Mouse (Mus musculus): ENCODE measurements around the gene Pkp3. TPM values are rescaled to one million over a fixed set of nuclear protein-coding genes. Genes with fewer than 3 reads are reported as not detected.
A peak's percentile ranks its signal among the peaks of the same experiment; 100 is the strongest.

Pkp3 gene
- polyA plus RNA-seq, 1 experiment from 2014 or later, result 3.1 TPM

GRCm38 (mm10) chr7:141060426-141061242, 17.4 kb upstream of the Pkp3 start, which contains the start of gene B4galnt4:
Gene B4galnt4, plus strand, starts transcription at chr7:141061104.
- Histone ChIP-seq H3K4me1 (peaks cover 22% of the 10 kb centered on the region), H3K27me3 (replicated peaks) (no peaks in the 10 kb centered on the region), H3K4me2 (replicated peaks) (peak within 1 kb of the TSS; percentile 91), H3K9me3 (0 out of 2 replicates have a peak, but pooled peaks cover 3% of the 10 kb centered on the region), H3K27ac (peak within 1 kb of the TSS; percentile 68), H3K4me3 (peak within 1 kb of the TSS; percentile 87), H3K9ac (peak within 1 kb of the TSS; percentile 95), H3K36me3 (peaks cover 27% of the 10 kb centered on the region)
- 1% methylated on average over 69 of the region's 72 CpGs for WGBS
- peak; percentile 99 for ATAC-seq (ENCODE audit: low FRiP score, low read depth)

DNA sequence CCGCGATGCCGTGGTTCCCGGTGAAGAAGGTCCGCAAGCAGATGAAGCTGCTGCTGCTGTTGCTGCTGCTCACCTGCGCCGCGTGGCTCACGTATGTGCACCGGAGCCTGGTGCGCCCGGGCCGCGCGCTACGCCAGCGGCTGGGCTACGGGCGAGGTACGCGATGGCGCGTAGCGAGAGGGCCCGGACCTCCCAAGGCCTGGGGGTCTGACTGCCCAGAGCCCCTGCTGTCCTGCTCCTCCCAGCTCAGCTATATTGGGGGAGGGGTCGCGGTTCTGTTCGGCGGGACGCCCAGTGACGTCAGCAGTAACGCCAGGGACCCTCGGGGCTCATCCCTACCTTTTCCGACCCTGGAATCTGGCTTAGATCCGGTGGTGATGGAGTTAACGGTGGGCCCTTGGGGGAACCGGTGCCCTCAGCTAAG, 16.7 kb upstream of the Pkp3 start:
- Histone ChIP-seq H3K27ac (peak overlapping the region; percentile 68), H3K4me1 (peaks cover 22% of the 10 kb centered on the region), H3K9me3 (no peaks in the 10 kb centered on the region), H3K4me3 (peak overlapping the region; percentile 87), H3K36me3 (peaks cover 34% of the 10 kb centered on the region), H3K4me2 (replicated peaks) (peak overlapping the region; percentile 91), H3K27me3 (replicated peaks) (no peaks in the 10 kb centered on the region), H3K9ac (peak overlapping the region; percentile 95)
- WGBS, result under 1% methylated on average over 37 of the region's 37 CpGs
- peak; percentile 64 for ATAC-seq (ENCODE audit: low FRiP score, low read depth)

DNA sequence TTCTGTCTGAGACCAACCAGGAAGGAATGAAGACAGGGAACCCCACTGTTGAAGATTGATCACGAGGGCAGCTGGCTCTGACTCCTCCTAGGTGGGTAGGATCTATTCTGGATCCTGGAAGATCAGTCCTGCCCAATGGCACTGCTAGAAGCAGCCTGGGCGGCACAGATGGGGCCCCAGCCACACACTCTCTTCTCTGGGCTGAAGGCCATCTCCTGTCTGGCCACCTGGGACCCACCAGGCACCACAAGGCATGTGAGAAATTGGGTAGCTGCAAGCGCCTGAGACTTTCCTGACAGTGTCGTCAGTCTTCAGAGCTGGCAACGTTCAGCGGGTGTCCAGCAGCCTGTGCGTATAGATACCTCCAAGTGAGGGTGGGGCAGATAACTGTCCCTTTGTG, 15.5 kb upstream of the Pkp3 start:
- H3K27me3 ChIP-seq (replicated peaks), result no peaks in the 10 kb centered on the region
- WGBS, result 87% methylated on average over 7 of the region's 7 CpGs
- peak overlapping the region; percentile 91 for H3K4me2 ChIP-seq (replicated peaks)
- H3K4me1 ChIP-seq, result peaks cover 22% of the 10 kb centered on the region
- H3K4me3 ChIP-seq, result no peak overlapping the region
- peaks cover 46% of the 10 kb centered on the region for H3K36me3 ChIP-seq
- H3K9ac ChIP-seq, result peak overlapping the region; percentile 5; the same call in 1 of the 2 replicates
- ATAC-seq (ENCODE audit: low FRiP score, low read depth), result no peak
- no peaks in the 10 kb centered on the region for H3K9me3 ChIP-seq
- no peak overlapping the region for H3K27ac ChIP-seq

DNA sequence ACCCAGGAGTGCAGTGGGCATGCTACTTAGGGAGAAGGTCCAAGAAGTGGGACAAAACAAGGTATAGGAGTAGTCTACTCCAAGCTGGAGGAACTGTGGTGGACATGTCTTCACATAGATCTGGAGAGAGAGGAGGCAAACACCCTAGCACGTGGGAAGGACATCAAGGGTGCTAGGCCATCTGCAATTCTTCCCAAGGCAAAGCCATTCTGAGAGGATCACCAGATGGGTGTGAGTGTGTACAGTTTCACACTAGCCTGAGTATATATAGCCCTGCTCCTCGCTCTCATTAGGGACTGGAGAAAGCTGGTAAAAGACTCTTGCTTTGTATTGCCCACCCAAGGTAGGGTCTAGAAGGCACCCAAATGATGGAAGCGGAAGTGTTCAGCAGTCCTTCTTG, 14.7 kb upstream of the Pkp3 start:
- Histone ChIP-seq H3K36me3 (peaks cover 54% of the 10 kb centered on the region), H3K9ac (no peak overlapping the region), H3K27me3 (replicated peaks) (no peaks in the 10 kb centered on the region), H3K4me3 (no peak overlapping the region), H3K4me2 (replicated peaks) (no peak overlapping the region), H3K4me1 (peaks cover 22% of the 10 kb centered on the region), H3K27ac (no peak overlapping the region), H3K9me3 (no peaks in the 10 kb centered on the region)
- ATAC-seq (ENCODE audit: low FRiP score, low read depth), result no peak
- WGBS, result 85% methylated on average over 3 of the region's 3 CpGs

GRCm38 (mm10) chr7:141064175-141064574, 13.8 kb upstream of the Pkp3 start:
- ATAC-seq (ENCODE audit: low FRiP score, low read depth), result no peak
- Histone ChIP-seq H3K9me3 (no peaks in the 10 kb centered on the region), H3K9ac (no peak overlapping the region), H3K27ac (no peak overlapping the region), H3K4me2 (replicated peaks) (no peak overlapping the region), H3K27me3 (replicated peaks) (no peaks in the 10 kb centered on the region), H3K4me3 (no peak overlapping the region), H3K4me1 (peaks cover 22% of the 10 kb centered on the region), H3K36me3 (peaks cover 60% of the 10 kb centered on the region)
- 84% methylated on average over 7 of the region's 7 CpGs for WGBS

GRCm38 (mm10) chr7:141064576-141064975, 13.4 kb upstream of the Pkp3 start:
- Histone ChIP-seq H3K9me3 (no peaks in the 10 kb centered on the region), H3K36me3 (peaks cover 60% of the 10 kb centered on the region), H3K9ac (no peak overlapping the region), H3K4me3 (no peak overlapping the region), H3K27me3 (replicated peaks) (no peaks in the 10 kb centered on the region), H3K4me2 (replicated peaks) (no peak overlapping the region), H3K27ac (no peak overlapping the region), H3K4me1 (peaks cover 24% of the 10 kb centered on the region)
- 91% methylated on average over 7 of the region's 7 CpGs for WGBS
- ATAC-seq (ENCODE audit: low FRiP score, low read depth), result no peak

DNA sequence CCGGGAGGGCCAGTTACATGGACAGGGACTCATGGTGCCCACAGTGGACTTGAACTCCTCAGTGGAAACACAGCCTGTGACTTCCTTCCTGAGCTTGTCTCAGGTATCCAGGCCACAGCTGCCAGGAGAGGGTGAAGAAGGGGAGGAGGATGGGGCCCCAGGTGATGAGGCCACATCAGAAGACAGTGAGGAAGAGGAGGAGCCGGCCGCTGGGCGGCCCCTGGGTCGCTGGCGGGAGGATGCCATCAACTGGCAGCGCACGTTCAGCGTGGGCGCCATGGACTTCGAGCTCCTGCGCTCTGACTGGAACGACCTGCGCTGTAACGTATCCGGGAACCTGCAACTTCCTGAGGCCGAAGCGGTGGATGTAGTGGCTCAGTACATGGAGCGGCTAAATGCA, 9.7 kb upstream of the Pkp3 start:
- H3K9ac ChIP-seq, result no peak overlapping the region
- no peak overlapping the region for H3K4me3 ChIP-seq
- no peak for ATAC-seq (ENCODE audit: low FRiP score, low read depth)
- H3K27ac ChIP-seq, result no peak overlapping the region
- peaks cover 55% of the 10 kb centered on the region for H3K36me3 ChIP-seq
- H3K4me2 ChIP-seq (replicated peaks), result no peak overlapping the region
- peaks cover 15% of the 10 kb centered on the region for H3K27me3 ChIP-seq (replicated peaks)
- 83% methylated on average over 19 of the region's 19 CpGs for WGBS
- no peaks in the 10 kb centered on the region for H3K9me3 ChIP-seq
- H3K4me1 ChIP-seq, result peaks cover 13% of the 10 kb centered on the region; the same call in 1 of the 2 replicates

- 2% methylated on average over 51 of the region's 51 CpGs for WGBS
- ATAC-seq (ENCODE audit: low FRiP score, low read depth), result peak; percentile 45
These were observed 7.8 kb upstream of the Pkp3 start for GRCm38 (mm10) chr7:141070058-141070862.

GRCm38 (mm10) chr7:141072017-141072745, 5.8 kb upstream of the Pkp3 start:
- Histone ChIP-seq H3K9me3 (no peaks in the 10 kb centered on the region), H3K27ac (no peak overlapping the region), H3K36me3 (peaks cover 18% of the 10 kb centered on the region), H3K4me1 (peaks cover 13% of the 10 kb centered on the region; the same call in 1 of the 2 replicates), H3K9ac (no peak overlapping the region), H3K4me2 (replicated peaks) (no peak overlapping the region), H3K27me3 (replicated peaks) (peaks cover 18% of the 10 kb centered on the region), H3K4me3 (no peak overlapping the region)
- ATAC-seq (ENCODE audit: low FRiP score, low read depth), result no peak
- WGBS, result 35% methylated on average over 23 of the region's 23 CpGs

More at GRCm38 (mm10) chr7:141070058-141070862, 7.8 kb upstream of the Pkp3 start:
- Histone ChIP-seq H3K4me2 (replicated peaks) (peak overlapping the region; percentile 68), H3K27me3 (replicated peaks) (peaks cover 15% of the 10 kb centered on the region), H3K4me1 (peaks cover 13% of the 10 kb centered on the region; the same call in 1 of the 2 replicates), H3K9me3 (no peaks in the 10 kb centered on the region), H3K27ac (no peak overlapping the region), H3K36me3 (peaks cover 36% of the 10 kb centered on the region), H3K9ac (peak overlapping the region; percentile 47), H3K4me3 (peak overlapping the region; percentile 25; the same call in 1 of the 2 replicates)

- peaks cover 2% of the 10 kb centered on the region for H3K36me3 ChIP-seq
- H3K27me3 ChIP-seq (replicated peaks), result peaks cover 18% of the 10 kb centered on the region
- 84% methylated on average over 4 of the region's 4 CpGs for WGBS
- no peak overlapping the region for H3K4me2 ChIP-seq (replicated peaks)
- H3K4me1 ChIP-seq, result peaks cover 13% of the 10 kb centered on the region; the same call in 1 of the 2 replicates
- H3K27ac ChIP-seq, result no peak overlapping the region
- H3K9me3 ChIP-seq, result no peaks in the 10 kb centered on the region
- no peak for ATAC-seq (ENCODE audit: low FRiP score, low read depth)
- H3K9ac ChIP-seq, result no peak overlapping the region
- no peak overlapping the region for H3K4me3 ChIP-seq
These were observed 4.2 kb upstream of the Pkp3 start for GRCm38 (mm10) chr7:141073782-141074181.

DNA sequence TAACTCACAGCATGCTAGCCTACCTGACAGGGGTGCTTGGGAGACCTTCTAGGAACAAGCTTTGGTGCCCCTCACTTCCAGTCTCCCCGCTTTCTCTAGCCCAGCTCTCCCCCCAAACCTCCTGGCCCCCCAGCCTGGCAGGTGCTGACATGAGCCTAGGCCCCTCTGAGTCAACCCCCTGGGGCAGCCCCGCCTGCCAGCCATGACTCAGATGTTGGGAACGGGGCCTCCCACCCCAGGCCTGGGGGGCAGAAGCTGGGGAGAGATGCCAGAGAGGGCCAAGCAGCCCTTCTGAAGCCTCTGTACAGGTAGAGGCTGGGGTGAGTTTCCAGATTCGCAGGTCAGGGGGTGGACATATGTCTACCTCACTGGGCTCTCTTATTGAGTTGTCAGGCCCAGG, 858 bp downstream of the Pkp3 start:
- Histone ChIP-seq H3K36me3 (no peaks in the 10 kb centered on the region), H3K9ac (no peak overlapping the region), H3K4me1 (no peaks in the 10 kb centered on the region), H3K27ac (no peak overlapping the region), H3K4me3 (no peak overlapping the region), H3K27me3 (replicated peaks) (peaks cover 18% of the 10 kb centered on the region), H3K9me3 (no peaks in the 10 kb centered on the region), H3K4me2 (replicated peaks) (no peak overlapping the region)
- WGBS, result 74% methylated on average over 4 of the region's 4 CpGs
- no peak for ATAC-seq (ENCODE audit: low FRiP score, low read depth)
